Mouse (Mus musculus): Measurements from ENCODE around the gene Slc48a1. TPM values are rescaled to one million over a fixed set of nuclear protein-coding genes. Genes with fewer than 3 reads are reported as not detected.

Slc48a1 gene
- polyA plus RNA-seq, 1 experiment, result 22.1 TPM

DNA sequence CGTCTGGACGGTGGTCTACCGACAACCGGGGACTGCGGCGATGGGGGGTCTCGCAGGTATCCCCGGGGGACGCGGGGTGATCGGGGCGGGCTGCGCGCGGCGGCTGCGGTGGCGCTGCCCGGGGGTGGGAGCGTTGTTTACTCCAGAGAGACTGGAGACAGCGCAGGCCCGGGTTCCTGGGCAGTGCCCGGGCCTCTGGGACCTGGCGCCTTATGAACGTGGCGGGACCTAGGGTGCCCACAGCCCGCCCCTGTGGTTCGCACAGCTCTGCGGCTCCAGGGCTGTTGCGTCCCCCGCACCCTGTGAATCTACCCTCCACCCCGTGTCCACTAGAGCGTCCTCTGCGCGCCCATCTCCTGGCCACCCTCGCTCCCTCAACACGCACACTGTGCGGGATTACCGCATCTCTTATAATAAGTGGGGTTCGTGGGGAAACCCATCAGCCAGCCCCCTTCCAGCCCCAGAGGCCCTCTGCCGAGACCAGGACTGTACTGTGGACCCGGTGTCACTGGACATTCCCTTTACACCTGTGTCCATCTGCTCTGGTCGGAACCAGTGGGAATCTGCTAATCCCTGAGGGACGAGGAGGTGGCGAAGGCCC lies 6.3 kb downstream of the Slc48a1 start:
- no peak for TF ChIP-seq CTCF (IDR thresholded peaks at IDR 0.05; ENCODE audit: extremely low read depth, insufficient read length, insufficient replicate concordance, low read depth, low read length)
- no peak for TF ChIP-seq POLR2A (IDR thresholded peaks at IDR 0.05; ENCODE audit: low read depth, low read length)
- H3K27ac ChIP-seq (ENCODE audit: insufficient read depth, low read depth, low read length), result no peak overlapping the region
- WGBS, result 5% methylated on average over 44 of the region's 45 CpGs
- H3K4me1 ChIP-seq (ENCODE audit: control insufficient read depth, insufficient read depth, insufficient read length, low read length), result peaks cover 13% of the 10 kb centered on the region
- H3K27me3 ChIP-seq (ENCODE audit: control insufficient read depth, insufficient read depth, low read length), result no peaks in the 10 kb centered on the region
- H3K4me3 ChIP-seq (ENCODE audit: low read depth, low read length), result peak overlapping the region; percentile 94
- no peaks in the 10 kb centered on the region for H3K36me3 ChIP-seq (ENCODE audit: control insufficient read depth, insufficient read depth, low read length)

DNA sequence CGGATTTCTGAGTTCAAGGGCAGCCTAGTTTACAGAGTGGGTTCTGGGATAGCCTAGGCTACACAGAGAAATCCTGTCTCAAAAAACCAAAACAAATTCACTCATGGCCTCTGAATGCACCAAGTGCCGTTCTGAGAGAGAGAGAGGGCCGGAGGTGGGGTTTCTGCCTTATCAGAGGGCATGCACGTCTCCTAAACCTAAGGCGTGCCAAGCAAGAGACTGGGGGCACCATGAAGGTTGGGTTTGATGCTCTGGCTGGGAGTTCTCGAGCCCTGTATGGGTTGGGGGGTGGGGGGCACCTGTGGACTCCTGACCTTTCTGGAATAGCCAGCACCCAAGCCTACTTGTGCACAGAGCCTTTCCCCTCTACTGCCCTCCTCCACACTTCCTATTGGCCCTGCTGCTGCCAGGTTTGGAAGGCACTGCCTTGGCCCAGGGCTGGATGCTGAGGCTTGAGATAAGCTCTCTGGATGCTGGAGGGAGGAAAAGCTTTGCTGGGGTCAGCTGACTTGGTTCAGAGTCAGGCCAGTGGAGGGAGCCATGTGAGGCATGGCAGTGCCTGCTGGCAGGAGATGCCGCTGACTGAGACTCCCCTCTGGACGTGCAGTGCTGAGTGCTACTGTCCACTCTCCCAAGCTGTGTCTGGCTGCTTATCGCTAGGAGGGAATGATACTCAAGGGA lies 7.6 kb downstream of the Slc48a1 start:
- no peak overlapping the region for H3K27ac ChIP-seq (ENCODE audit: insufficient read depth, low read depth, low read length)
- no peak for TF ChIP-seq POLR2A (IDR thresholded peaks at IDR 0.05; ENCODE audit: low read depth, low read length)
- TF ChIP-seq CTCF (IDR thresholded peaks at IDR 0.05; ENCODE audit: extremely low read depth, insufficient read length, insufficient replicate concordance, low read depth, low read length), result no peak
- H3K36me3 ChIP-seq (ENCODE audit: control insufficient read depth, insufficient read depth, low read length), result no peaks in the 10 kb centered on the region
- H3K27me3 ChIP-seq (ENCODE audit: control insufficient read depth, insufficient read depth, low read length), result no peaks in the 10 kb centered on the region
- H3K4me1 ChIP-seq (ENCODE audit: control insufficient read depth, insufficient read depth, insufficient read length, low read length), result peaks cover 16% of the 10 kb centered on the region
- no peak overlapping the region for H3K4me3 ChIP-seq (ENCODE audit: low read depth, low read length)
- 82% methylated on average over 9 of the region's 9 CpGs for WGBS

DNA sequence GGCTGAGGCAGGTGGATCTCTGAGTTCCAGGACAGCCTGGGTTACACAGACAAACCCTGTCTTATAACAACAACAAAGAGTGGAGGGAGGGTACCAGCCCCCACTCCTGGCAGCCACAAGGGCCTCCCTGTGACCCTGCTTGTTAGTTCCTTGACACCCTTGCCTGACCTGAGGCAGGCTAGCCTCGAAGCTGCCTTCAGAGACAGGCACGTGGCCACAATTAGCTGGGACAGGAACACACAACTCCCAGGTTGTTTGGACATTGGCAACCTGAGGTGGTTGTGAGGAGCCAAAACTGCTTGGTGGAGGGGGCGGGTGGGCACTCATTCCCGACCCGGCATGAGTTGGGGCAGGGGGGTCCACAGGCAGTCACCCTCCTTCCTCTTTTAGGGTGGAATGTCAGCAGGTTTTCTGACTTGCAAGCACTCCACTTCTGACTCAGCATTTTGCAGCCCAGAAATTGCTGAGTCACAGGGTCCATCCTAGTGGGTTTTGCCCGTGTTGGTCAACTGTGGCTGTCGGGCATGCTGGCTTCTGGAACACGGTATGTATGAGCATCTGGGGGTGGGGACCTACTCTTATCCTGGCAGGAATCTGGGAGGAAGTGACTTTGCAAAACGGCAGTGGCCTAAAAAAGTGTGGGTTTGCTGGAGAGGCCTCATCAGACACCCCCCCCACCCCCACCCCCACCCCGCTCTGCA lies 8.2 kb downstream of the Slc48a1 start:
- TF ChIP-seq POLR2A (IDR thresholded peaks at IDR 0.05; ENCODE audit: low read depth, low read length) (no peak), CTCF (IDR thresholded peaks at IDR 0.05; ENCODE audit: extremely low read depth, insufficient read length, insufficient replicate concordance, low read depth, low read length) (no peak)
- H3K27ac ChIP-seq (ENCODE audit: insufficient read depth, low read depth, low read length), result no peak overlapping the region
- 70% methylated on average over 10 of the region's 10 CpGs for WGBS
- H3K27me3 ChIP-seq (ENCODE audit: control insufficient read depth, insufficient read depth, low read length), result no peaks in the 10 kb centered on the region
- no peaks in the 10 kb centered on the region for H3K36me3 ChIP-seq (ENCODE audit: control insufficient read depth, insufficient read depth, low read length)
- H3K4me1 ChIP-seq (ENCODE audit: control insufficient read depth, insufficient read depth, insufficient read length, low read length), result peaks cover 16% of the 10 kb centered on the region
- no peak overlapping the region for H3K4me3 ChIP-seq (ENCODE audit: low read depth, low read length)

DNA sequence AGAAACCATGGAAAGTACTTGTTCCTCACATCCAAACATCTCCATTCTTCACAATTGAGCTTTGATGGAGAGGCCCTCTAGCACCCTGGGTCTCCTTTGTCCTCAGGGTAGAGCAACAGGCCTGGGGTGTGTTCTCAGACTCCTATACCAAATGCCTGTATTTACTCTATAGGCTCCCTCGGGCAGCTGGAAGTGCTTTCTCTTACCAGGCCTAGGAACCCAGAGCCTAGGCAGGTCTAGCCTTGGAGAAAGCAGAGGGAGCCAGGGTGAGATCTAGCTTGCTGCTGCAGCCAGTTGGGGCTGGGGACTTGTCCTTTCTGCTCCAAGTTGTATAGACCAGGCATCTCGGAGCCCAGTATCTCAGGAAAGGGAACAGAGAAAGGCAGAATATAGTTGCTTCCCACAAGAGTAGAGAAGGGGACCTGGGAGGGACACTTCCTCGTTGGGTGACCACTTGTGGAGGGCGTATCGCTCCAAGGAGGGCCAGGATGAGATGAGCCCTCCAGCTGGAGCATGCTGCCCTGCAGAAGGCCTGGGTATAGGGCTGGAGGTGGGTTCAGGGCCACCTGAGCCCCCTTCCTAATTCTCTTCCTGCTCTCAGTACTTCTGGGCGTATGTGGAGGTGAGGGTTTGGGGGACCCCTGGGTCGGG lies 9.0 kb downstream of the Slc48a1 start:
- H3K4me3 ChIP-seq (ENCODE audit: low read depth, low read length), result no peak overlapping the region
- H3K27ac ChIP-seq (ENCODE audit: insufficient read depth, low read depth, low read length), result no peak overlapping the region
- H3K4me1 ChIP-seq (ENCODE audit: control insufficient read depth, insufficient read depth, insufficient read length, low read length), result peaks cover 16% of the 10 kb centered on the region
- WGBS, result 71% methylated on average over 7 of the region's 7 CpGs
- no peaks in the 10 kb centered on the region for H3K27me3 ChIP-seq (ENCODE audit: control insufficient read depth, insufficient read depth, low read length)
- TF ChIP-seq POLR2A (IDR thresholded peaks at IDR 0.05; ENCODE audit: low read depth, low read length), result no peak
- no peaks in the 10 kb centered on the region for H3K36me3 ChIP-seq (ENCODE audit: control insufficient read depth, insufficient read depth, low read length)

DNA sequence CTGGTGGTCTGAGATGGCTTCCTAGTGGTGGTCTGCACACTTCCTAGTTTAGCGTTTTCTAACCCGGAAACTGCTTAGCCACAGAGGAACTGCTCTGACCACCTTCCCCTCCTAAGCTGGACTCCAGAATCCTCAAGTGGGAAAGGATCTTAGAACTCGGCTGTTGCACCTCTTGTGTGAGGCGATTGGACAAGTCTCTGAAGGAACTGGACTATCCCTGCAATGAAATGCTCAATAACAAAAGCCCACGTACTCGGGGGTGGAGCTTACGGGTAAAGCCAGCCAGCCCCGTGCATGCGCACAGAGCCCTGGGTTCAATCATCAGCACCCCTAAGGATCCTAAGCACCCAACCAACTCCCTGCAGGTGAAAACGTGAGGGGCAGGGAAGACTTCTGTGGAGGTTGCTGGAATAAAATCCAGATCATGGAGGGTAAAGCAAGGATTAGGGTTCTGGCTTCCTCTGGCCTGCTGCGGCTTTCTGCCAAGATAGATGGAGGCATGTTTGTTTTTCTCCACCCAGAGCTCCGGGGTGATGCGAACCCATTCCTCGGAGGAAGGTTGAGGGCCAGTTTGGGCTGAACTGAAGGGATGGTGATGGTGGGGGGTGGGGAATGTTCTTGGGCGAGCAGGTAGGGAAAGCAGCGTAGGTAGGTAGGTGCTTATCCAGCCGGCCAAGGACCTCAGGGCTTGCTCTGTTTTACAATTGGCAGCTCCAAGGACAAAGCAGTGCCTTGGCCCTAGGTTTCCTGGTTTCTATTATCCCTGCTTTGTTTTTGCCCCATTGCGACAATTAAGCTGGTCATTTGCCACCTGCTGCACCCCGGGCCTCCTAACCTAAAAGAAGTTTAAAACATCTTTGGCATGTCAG lies 9.7 kb downstream of the Slc48a1 start:
- no peak overlapping the region for H3K27ac ChIP-seq (ENCODE audit: insufficient read depth, low read depth, low read length)
- 71% methylated on average over 19 of the region's 19 CpGs for WGBS
- H3K36me3 ChIP-seq (ENCODE audit: control insufficient read depth, insufficient read depth, low read length), result no peaks in the 10 kb centered on the region

DNA sequence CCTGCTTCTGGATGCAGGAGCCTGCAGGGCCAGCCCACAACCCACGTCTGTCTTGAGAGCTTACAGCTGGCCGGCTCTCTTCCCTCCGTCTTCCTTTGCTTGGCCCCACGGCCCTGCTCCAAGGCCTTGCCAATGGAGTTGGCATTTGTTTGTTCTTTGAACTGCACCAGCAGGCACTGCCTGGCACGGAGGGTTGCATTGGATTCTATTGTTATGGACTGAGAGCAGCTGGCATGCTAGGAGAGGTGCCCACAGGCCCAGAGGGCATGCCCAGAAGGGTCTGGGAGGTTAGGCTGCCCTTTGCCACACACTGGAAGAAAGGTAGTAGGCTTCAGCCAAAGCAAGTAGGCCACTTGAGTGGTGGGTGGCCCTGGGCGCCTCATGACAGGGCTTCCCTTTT lies 10.5 kb downstream of the Slc48a1 start:
- TF ChIP-seq CTCF (IDR thresholded peaks at IDR 0.05; ENCODE audit: extremely low read depth, insufficient read length, insufficient replicate concordance, low read depth, low read length), result no peak
- TF ChIP-seq POLR2A (IDR thresholded peaks at IDR 0.05; ENCODE audit: low read depth, low read length), result no peak
- no peak overlapping the region for H3K27ac ChIP-seq (ENCODE audit: insufficient read depth, low read depth, low read length)
- WGBS, result 46% methylated on average over 6 of the region's 6 CpGs

More for the DNA sequence above, 9.7 kb downstream of the Slc48a1 start:
- no peak for TF ChIP-seq POLR2A (IDR thresholded peaks at IDR 0.05; ENCODE audit: low read depth, low read length)
- peaks cover 16% of the 10 kb centered on the region for H3K4me1 ChIP-seq (ENCODE audit: control insufficient read depth, insufficient read depth, insufficient read length, low read length)
- H3K27me3 ChIP-seq (ENCODE audit: control insufficient read depth, insufficient read depth, low read length), result no peaks in the 10 kb centered on the region
- no peak overlapping the region for H3K4me3 ChIP-seq (ENCODE audit: low read depth, low read length)

More for the DNA sequence above, 10.5 kb downstream of the Slc48a1 start:
- Histone ChIP-seq H3K36me3 (ENCODE audit: control insufficient read depth, insufficient read depth, low read length) (0 out of 2 replicates have a peak, but pooled peaks cover under 1% of the 10 kb centered on the region), H3K4me1 (ENCODE audit: control insufficient read depth, insufficient read depth, insufficient read length, low read length) (peaks cover 16% of the 10 kb centered on the region), H3K27me3 (ENCODE audit: control insufficient read depth, insufficient read depth, low read length) (no peaks in the 10 kb centered on the region), H3K4me3 (ENCODE audit: low read depth, low read length) (no peak overlapping the region)

All from small intestine, adult 2 months (tissue).